Mouse (Mus musculus): ENCODE results near the gene Ifnar2. TPM values are rescaled to one million over a fixed set of nuclear protein-coding genes. Genes with fewer than 3 reads are reported as not detected.
"Not testable (repeated sequence)": the region's sequence is repeated elsewhere in the genome, so short reads cannot be mapped to it uniquely, and the experiment has no call there.

Gene Ifnar2
- total RNA-seq, 2 experiments from 2014 or later, result 39.7 to 40.4 TPM

DNA sequence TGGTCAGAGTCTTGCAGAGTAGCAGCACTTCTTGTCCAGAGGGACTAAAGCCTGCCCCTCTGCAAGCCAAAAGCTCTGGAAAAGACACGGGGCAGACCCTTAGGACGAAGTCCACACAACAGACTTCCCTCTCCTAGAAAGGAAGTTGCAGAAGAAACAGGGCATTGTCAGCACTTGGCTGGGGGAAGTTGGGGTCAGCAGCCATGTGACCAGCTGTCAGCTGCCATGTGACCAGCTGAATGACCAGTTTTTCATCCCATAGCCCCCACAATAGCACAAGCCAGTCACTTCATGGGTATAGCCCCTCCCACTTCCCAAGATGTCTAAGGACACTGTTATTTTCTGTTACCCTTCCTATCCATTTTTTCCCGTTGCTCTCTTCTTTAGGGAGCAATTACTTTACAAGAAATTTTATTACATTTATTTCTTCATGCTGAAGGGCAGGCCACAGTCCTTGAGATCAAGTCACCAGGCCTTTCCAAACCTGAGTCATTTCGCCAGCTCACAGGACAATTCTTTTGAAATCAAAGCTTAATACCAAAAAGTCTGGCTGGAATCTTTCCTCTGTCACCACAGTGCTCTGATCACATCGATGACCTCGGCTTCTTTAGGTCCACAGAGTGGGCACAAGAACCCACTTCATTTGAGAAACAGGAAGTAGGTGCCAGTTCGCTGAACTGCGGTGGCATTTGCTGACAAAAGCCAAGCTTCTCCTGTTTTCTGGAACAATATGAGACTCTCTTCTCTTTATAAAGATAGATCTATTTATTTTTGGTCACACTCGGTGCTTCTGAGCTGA, 43.0 kb downstream of the Ifnar2 start:
- no peak for DNase-seq
- intact Hi-C loops (cut with DNase I), result no loop called here

DNA sequence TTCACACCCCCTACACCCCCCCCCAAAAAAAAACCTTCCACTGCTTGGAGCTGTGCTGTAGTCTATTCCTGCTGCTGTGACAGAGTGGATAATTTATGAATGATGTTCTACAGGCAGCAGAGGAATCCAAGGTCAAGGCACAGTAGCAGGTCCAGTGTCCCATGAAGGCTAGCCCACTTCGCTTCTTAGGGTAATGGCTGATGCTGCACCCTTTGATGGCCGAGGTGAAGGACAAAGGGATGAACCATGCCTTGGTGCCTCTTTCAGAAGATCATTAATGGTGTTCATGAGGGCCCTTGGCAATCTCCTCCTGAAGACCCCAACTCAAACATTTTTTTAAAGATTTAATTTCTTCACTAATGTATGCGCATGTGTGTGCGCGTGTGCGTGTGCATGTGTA, 43.8 kb downstream of the Ifnar2 start:
- DNase-seq, result no peak
- intact Hi-C loops (cut with DNase I), result no loop called here

- intact Hi-C loops (cut with DNase I), result no loop called here
Measured at GRCm38 (mm10) chr16:91416938-91417337, 44.4 kb downstream of the Ifnar2 start.

GRCm38 (mm10) chr16:91418531-91418930, 45.9 kb downstream of the Ifnar2 start:
- DNase-seq, result no peak
- intact Hi-C loops (cut with DNase I), result no loop called here

More at GRCm38 (mm10) chr16:91416938-91417337, 44.4 kb downstream of the Ifnar2 start:
- DNase-seq, result no peak

DNA sequence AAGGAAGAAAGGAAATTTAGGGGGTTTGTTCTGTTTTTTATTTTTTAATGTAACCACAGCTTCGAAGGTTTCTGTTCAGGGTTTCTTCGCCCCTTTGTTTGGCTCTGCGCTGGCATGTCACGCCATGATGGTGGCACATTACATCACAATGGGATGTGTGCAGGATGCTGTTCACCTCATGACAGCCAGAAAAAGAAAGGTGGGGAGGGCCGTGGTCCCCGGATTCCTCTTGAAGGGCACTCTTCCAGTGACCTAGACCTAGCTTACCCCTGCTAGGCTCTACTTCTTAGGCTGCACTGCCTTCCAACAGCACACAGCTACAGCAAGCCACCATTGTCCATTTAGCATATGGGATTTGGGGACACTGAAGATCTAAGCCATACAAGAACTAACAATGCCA, 53.2 kb downstream of the Ifnar2 start:
- intact Hi-C loops (cut with DNase I), result no loop called here
- DNase-seq, result no peak

DNA sequence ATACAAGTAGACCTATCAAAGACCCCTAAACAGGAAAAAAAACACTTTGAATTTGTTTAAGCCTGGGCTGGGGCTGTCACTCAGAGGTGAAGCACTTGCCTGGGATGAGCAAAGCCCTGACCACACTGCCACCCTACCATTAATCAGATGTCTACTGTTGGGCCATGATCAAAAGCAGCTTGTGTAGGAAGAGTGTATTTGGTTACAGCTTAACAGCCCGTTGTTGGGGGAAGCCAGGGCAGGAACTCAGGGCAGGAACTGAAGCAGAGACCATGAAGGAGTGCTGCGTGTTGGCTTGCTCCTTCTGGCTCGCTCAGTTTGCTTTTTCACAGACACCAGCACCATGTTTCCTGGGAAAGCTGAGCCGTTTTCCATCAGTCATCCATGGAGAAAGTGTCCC, 54.0 kb downstream of the Ifnar2 start:
- DNase-seq, result no peak
- intact Hi-C loops (cut with DNase I), result no loop called here

DNA sequence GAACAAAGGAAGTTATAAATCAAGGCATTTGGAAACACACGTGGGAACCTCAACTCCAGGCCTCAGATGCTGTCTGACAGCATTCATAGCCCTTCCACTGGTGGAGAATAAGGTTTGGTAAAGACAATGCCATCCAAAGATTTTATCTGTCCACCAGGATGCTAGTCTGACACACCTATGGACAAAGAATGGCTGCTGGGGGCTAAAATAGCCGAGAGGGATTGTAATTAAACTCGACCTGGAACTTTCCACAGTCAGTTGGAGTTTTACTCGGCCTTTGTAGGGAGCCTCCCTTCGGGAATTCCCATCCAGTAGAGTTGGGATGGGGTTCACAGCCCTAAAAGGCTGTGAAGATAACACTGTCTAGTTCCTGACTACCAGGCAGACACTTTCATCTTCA, 54.9 kb downstream of the Ifnar2 start:
- intact Hi-C loops (cut with DNase I), result no loop called here
- DNase-seq, result no peak

GRCm38 (mm10) chr16:91428259-91428865, 55.8 kb downstream of the Ifnar2 start:
- intact Hi-C loops (cut with DNase I), result no loop called here
- no peak for DNase-seq

- intact Hi-C loops (cut with DNase I), result no loop called here
- no peak for DNase-seq
Measured at GRCm38 (mm10) chr16:91432720-91433328, 60.2 kb downstream of the Ifnar2 start.

- intact Hi-C loops (cut with DNase I), result no loop called here
- no peak for DNase-seq
Measured at GRCm38 (mm10) chr16:91433329-91433933, 60.8 kb downstream of the Ifnar2 start.

- intact Hi-C loops (cut with DNase I), result no loop called here
- no peak for DNase-seq
Measured at GRCm38 (mm10) chr16:91434119-91434518, 61.5 kb downstream of the Ifnar2 start.

- intact Hi-C loops (cut with DNase I), result no loop called here
Measured at GRCm38 (mm10) chr16:91438081-91438480, 65.5 kb downstream of the Ifnar2 start.

GRCm38 (mm10) chr16:91438599-91438998, 66.0 kb downstream of the Ifnar2 start:
- intact Hi-C loops (cut with DNase I); DNase-seq: not testable (repeated sequence)

More at GRCm38 (mm10) chr16:91438081-91438480, 65.5 kb downstream of the Ifnar2 start:
- no peak for DNase-seq

GRCm38 (mm10) chr16:91441366-91441765, 68.8 kb downstream of the Ifnar2 start:
- intact Hi-C loops (cut with DNase I), result loop anchor here (2.0 kb wide), 1 partner anchor 35 kb away; the partner anchor contains the start of gene Il10rb
- DNase-seq, result peak; percentile 71 to 78

DNA sequence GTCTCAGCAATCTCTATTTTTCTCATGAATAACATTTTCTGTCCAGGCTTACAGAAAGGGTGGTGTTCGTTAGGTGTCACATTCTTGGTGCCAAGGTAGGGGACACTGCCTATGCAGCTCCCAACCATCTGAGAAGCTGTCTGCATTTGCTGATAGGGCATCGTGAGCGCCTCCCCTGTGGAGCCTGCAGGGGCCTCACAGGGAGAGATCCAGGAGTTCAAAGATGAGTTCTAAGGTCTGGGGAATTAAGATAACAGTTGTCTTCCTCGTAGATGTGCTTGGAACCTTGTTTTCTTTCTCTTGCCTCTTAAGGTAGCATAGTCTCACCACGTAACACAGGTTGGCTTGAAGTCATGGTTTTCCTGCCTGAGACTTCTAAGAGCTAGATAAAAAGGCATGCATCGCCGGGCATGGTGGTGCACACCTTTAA, 69.2 kb downstream of the Ifnar2 start:
- no peak for DNase-seq
- intact Hi-C loops (cut with DNase I), result loop anchor here (1.0 to 2.0 kb wide), 2 partner anchors 35 to 83 kb away; partner anchors contain the start of gene Il10rb

GRCm38 (mm10) chr16:91442446-91442845, 69.9 kb downstream of the Ifnar2 start:
- intact Hi-C loops (cut with DNase I), result loop anchor here (1.0 kb wide), 1 partner anchor 83 kb away; no protein-coding TSS in a partner anchor

GRCm38 (mm10) chr16:91443211-91443611, 70.6 kb downstream of the Ifnar2 start:
- no peak for DNase-seq
- intact Hi-C loops (cut with DNase I), result no loop called here

More at GRCm38 (mm10) chr16:91442446-91442845, 69.9 kb downstream of the Ifnar2 start:
- no peak for DNase-seq

GRCm38 (mm10) chr16:91444847-91445246, 72.3 kb downstream of the Ifnar2 start:
- intact Hi-C loops (cut with DNase I), result no loop called here
- no peak for DNase-seq

DNA sequence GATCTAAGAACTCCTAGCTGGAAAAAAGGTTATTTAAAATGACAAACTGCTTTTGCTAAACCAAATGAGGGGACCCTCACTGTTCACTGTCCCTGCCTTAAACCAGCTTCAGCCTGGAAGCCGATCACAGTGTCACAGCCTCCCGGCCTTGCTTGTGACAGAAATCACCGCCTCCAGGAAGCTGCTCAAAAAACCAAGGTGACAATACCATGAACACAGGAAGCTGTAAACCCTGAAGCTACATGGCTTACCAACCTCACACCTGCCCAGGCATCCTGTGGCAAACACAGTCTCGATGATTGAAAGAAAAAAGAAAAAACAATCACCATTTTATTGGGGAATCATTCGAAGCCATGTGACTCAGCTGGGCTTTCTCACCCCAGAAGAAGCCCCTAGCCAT, 73.0 kb downstream of the Ifnar2 start:
- intact Hi-C loops (cut with DNase I), result no loop called here
- no peak for DNase-seq

GRCm38 (mm10) chr16:91446778-91447511, 74.4 kb downstream of the Ifnar2 start:
- intact Hi-C loops (cut with DNase I), result no loop called here
- no peak for DNase-seq
